In genomic region chr8:109778280-109778977, GRCm38 (mm10) we compare ENCODE assay signal across 8 mouse cellular contexts. TPM values are rescaled to one million over a fixed set of nuclear protein-coding genes. Genes with fewer than 3 reads are reported as not detected.
A peak's percentile ranks its signal among the peaks of the same experiment; 100 is the strongest.
DNase-seq lines count a peak whose midpoint lies in the region; ATAC-seq lines count a peak whose summit lies in the region.

Ap1g1 (plus strand) TSS chr8:109778554.

- peak; percentile 96 for ATAC-seq in inflammation-experienced regulatory T-cells, adult 6 months
- peak; percentile 95 for ATAC-seq in megakaryocyte-erythroid progenitor cell, adult 5-6 weeks (replicated peaks; ENCODE audit: low FRiP score, low TSS enrichment, poor library complexity, severe bottlenecking)

- intact Hi-C loops in gastrocnemius, postnatal 14 days (cut with DNase I; ENCODE audit: low total_unique reads): no loop called here
- intact Hi-C loops in left cerebral cortex, postnatal 10 days (cut with DNase I): no loop called here

- DNase-seq in adrenal gland, adult (ENCODE audit: inconsistent age in 2 of 2, low spot score in 1 of 2): peak; percentile 98 to 99
- peak; percentile 99 for DNase-seq in embryo, embryonic 10.5 days (ENCODE audit: low spot score)
- peak; percentile 97 for DNase-seq in gastrocnemius, postnatal 14 days
- DNase-seq in left cerebral cortex, postnatal 10 days (ENCODE audit: extremely low spot score in 1 of 2, low spot score in 2 of 2): peak; percentile 98 to 99
- DNase-seq in right cerebral cortex, postnatal 25 days: peak; percentile 96
- DNase-seq in urinary bladder, postnatal 4 days (ENCODE audit: low spot score in 2 of 2): peak; percentile 97

RNA-seq across cellular contexts. Expression of gene Ap1g1, which starts in this region (rescaled TPM):
- 10 to 100 TPM; 32.0 to 32.6 TPM for total RNA-seq in gastrocnemius, postnatal 14 days (2021)
- polyA plus RNA-seq in inflammation-experienced regulatory T-cells, adult 6 months (2017; shearing (Covaris generic)): 10 to 100 TPM; 30.6 to 35.3 (median 31.2) TPM
- total RNA-seq in left cerebral cortex, postnatal 10 days (2021): 10 to 100 TPM; 92.9 to 95.8 TPM
- total RNA-seq in megakaryocyte-erythroid progenitor cell, adult 5-6 weeks (2014; fragmentation: Nextera tagmentation): 65.0 and 65.3 TPM in 2 replicates
- 55.6 and 69.0 TPM in 2 replicates for total RNA-seq in megakaryocyte-erythroid progenitor cell, adult 5-6 weeks (2017)

Comparison
In these comparisons a context has a peak if more than half of its experiments do, and no peak if none do; other contexts are left out.
1. Peak in every context shown above with its lines: DNase-seq and ATAC-seq.